Mouse (Mus musculus) gastrocnemius, adult 8-10 months (tissue): ENCODE results near the gene Egln1. TPM values are rescaled to one million over a fixed set of nuclear protein-coding genes. Genes with fewer than 3 reads are reported as not detected.

Experiments used
- DNase-seq, 2 experiments: peaks; one replicate each; pipeline ENCODE4 v3.0.0; 2022; ENCODE audit warnings: low spot score in 2 of 2
- total RNA-seq, 4 experiments: library from RNA; stranded (reverse); gene quantifications; 2 replicates each; pipeline ENCODE4 v1.2.4; 2022

The Egln1 gene
- total RNA-seq, 4 experiments from 2014 or later: 170 to 209 (median 181) TPM

GRCm38 (mm10) chr8:124909936-124910335 lies 39.2 kb downstream of the Egln1 start:
- peak in 1 of 2 experiments; percentile 38 for DNase-seq

- no peak for DNase-seq
Measured at GRCm38 (mm10) chr8:124905482-124905881, 43.6 kb downstream of the Egln1 start.

GRCm38 (mm10) chr8:124903198-124903597 lies 45.9 kb downstream of the Egln1 start:
- DNase-seq: no peak

GRCm38 (mm10) chr8:124898251-124898905 lies 50.7 kb downstream of the Egln1 start:
- DNase-seq: no peak

DNA sequence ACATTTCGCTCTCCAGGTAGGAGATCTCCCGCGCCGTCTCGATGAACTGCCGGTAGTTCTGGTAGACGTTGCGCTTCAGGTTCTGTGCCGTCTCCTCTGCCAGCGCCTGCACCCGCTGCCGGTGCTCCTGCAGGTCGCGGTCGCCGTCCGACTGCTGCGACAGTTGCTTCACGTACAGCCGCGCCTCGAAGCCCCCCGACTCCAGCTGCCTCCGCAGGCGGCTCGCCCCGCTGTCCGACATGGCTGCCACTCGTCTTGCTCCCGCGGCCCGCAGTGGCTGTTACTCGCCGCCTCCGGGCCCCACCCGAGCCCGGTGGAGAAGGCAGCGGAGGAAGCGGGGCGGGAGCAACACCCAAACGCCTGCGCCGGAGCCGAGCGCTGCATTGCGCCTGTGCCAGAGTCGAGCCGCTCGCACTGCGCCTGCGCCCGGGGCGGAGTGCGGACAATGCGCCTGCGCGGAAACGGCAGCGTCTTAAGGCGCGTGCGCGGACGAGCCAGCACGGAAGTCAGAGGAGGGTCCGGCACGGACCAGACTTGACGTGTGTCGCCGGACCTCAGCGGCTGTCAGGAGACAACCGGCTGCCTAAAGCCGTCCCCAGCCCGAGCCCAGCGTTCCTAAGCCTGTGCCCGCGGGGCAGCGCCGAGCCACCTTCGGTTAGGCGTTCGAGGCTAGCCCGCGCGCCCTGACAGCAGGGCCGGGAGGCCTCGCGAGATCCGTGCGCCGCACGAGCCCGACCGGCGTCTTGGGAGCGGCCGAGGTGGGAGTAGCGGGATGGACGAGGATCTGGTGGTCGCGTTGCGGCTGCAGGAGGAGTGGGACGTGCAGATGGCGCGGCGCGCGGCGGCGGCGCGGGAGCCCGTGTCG lies 51.5 kb downstream of the Egln1 start, which contains the start of the genes Exoc8 and Sprtn:
Exoc8 (minus strand) TSS at position 320 of the 865 bp plus-strand sequence.
Sprtn (plus strand) TSS at position 501 of the 865 bp plus-strand sequence.
- peak; percentile 87 to 92 for DNase-seq

DNA sequence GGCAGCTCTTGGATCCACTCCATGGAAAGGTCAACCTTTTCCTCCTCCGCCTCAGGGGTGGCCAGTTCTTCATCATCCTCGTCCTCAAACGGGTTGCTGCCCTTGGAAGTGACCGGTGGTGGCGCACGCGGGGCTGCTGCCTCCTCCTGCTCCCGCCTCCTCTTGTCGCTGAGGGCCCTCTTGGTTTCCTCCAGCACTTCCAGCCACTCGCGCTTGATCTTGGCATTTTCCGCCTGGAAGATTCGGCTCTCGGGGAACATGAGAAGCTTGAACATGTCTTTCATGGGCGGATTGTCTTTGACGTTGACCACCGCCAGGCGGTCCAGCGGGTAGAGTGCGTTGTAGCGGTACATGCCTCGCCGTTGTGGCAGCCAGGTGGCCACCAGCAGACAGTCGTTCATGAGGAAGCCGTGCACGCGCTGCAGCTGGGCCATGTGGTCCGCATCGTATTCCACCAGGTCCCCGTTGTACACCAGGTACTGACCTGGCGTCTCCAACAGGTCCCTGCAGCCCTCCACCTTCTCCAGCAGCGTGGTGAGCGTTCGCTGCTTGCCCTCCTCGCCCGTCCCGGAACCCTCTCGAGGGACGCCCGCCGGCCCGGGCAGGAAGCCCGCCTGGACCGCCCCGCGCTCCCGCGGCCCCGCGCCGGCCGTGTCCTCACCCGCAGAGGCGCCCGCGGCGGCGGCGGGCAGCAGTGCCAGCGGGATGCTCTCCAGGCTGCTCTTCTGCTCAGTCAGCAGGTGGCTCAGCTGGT lies 52.3 kb downstream of the Egln1 start:
- DNase-seq: peak; percentile 64 to 74

DNA sequence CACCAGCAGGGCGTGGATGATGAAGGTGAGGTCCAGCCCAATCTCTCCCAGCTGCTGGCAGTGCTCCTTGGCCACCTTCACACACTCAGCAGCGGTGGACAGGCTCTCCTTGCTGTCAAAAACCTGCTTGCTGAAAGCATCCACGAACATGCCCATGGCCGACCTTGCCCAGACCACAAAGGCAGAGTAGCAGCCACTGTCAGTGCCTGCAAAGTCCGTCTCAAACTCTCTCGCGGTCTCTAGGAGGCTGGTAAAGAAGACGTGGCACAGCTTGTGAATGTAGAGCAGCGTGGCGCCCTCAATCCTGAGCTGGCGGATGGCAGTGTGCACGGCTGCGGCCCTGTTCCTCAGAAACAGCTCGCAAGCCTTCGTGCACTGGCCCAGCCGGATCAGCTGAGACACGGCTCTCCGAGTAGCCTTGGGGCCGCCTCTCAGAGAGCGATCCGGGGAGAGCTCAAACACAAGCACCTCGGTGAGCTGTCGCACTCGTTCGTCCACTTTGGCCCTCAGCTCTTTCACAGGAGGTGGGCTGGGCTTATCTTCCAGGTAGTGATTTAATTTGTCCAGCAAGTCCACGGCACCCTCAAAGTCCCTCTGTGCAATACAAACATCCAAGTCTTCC lies 53.0 kb downstream of the Egln1 start:
- no peak for DNase-seq

DNA sequence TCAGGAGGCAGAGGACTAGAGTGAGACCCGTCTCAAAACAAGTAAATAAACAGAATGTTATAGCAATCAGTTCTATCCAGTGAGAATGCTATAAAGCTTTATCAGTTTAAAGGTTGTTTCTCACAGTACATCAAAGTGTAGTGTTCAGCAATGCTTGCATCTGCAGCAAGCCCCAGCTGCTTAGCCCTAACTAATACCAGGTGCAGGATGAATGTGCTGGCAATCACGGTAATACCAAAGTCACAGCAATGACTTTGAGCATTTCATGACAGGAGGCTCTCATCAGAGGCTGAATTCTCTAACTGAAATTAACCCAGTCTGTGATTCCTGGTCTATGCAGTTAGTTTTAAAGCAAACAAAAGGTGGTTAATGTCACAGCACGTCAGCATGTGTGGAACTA lies 56.5 kb downstream of the Egln1 start:
- DNase-seq: no peak

DNA sequence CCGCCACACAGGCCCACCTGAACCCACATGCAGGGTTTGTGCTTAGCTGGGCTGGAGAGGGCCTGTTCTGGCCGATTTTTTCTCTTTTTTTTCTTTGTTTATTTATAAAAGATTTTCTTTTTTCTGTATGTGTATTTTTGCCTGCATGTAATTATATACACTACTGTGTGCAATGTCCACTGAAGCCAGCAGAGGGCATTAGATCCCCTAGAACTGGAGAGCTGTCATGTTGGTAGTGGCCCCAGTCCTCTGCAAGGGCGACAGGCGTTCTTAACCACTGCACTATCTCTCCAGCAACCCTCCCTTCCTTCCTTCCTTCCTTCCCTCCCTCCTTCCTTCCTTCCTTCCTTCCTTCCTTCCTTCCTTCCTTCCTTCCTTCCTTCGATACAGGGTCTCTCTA lies 60.7 kb downstream of the Egln1 start:
- no peak for DNase-seq

DNA sequence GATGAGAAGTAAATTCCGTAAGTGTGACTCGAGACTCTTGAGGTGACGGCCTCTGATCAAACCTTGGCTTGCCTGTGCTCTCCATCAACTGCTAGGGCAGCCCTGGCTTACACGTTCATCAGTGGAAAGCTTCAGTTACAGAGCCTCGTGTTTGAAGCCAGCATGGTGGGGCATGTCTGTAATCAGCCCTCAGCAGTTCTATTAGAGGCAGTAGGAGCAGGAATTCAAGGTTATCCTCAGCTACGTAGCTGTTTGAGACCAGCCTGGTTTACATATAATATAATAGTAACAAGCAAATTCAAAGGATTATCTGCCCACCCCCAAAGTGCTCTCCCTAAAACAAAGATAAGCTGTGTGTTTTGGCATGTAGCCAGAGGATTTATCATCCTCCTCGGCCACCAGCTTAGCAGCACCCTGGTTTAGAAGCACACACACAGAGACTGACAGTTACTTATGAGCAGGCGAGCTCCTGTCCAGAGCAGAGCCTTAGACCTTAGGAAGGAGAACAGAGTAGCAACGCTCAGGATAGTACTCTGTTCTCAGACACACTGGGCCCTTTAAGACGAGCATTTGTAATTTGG lies 70.1 kb downstream of the Egln1 start:
- DNase-seq: no peak

DNA sequence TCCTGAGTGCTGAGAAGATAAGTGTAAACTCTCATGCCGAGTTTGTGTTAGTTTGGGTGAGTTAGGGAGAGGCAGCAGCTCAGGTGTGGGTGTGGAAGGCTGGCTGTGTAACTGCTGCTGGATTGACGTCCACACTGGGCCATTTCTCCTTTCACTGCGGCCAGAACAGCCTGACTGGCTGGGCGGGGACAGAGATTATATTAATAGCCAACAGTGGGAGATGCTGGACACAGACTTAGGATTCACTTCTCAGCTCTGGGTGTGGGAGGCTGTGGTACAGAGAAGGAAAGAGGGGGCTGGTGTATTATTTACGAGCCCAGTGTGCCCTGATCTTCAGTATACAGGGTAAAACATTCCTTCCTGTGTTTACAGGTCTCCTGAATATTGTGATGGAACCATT lies 71.0 kb downstream of the Egln1 start:
- no peak for DNase-seq

DNA sequence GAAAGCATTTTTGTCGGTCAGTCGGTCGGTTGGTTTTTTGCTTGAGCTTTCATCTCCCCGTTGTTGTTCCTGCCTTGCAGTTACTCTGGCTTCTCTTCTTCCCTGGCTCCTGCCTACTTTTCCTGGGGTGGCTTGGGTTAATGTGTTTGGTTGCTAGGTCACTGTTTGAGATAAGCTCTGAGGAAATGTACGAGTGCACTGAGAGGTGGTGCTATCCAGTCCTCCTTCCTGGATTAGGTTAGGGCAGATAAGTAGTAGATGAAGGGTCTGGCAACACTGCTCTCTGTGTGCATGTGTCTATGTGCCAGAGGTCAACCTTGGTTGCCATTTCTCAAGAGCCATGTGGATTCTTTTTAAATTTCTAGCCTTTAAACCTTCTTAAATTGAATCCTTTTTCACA lies 76.4 kb downstream of the Egln1 start:
- no peak for DNase-seq

DNA sequence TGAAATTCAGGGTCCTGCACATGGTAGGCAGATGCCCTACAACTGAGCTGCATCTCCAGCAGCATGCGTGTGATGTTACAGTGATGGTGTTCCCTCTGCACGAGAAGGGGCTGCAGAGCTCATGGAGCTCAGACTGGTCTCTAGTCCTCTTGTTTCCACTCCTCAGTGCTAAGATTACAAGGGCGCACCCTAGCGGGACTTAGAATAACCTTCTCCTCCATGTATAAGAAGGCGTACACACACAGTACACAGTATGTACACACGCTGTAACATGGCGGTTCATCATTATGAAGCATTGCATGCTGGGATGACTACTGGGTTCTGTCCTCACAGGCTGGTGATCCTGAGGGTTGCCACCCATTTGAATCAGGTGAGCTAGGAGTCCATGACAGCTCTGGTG lies 77.0 kb downstream of the Egln1 start:
- no peak for DNase-seq

DNA sequence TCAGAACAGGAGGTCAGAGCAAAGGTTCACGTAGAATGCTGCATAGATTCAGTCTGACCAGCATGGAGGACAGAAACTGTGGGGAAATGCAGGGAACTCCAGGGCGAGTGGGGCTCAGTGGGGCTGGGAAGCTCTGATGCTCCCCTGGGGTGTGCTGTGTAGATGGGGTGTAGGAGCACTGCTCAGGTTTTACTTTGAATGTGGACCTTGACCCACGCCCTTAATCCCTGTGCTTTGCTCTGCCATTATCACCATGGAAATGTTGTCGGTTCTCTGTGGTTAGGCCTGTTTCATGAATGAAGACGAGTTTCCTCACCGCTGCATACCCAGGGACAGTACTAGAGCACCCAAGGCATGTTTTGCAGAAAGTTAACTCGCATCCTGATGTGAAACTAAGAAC lies 77.7 kb downstream of the Egln1 start:
- no peak for DNase-seq

DNA sequence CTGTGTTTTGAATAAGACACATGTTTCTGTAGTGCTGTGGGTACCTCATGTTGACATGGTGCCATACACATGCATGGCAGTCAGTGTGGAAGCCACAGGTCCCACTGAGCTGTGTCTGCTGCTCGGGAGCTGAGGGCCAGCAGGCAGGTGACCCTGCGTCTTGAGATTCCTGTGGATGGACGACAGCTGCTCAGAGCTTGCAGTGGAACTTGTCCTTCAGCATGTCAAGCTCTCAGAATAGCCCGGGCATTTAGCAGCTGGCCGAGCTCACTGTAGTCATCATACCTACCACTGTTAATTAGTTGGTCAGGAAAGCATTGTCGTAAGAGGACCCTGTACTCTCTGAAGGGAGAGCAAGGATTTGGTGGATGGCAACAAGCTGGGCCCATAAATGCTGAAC lies 79.4 kb downstream of the Egln1 start:
- peak in 1 of 2 experiments; percentile 48 for DNase-seq

DNA sequence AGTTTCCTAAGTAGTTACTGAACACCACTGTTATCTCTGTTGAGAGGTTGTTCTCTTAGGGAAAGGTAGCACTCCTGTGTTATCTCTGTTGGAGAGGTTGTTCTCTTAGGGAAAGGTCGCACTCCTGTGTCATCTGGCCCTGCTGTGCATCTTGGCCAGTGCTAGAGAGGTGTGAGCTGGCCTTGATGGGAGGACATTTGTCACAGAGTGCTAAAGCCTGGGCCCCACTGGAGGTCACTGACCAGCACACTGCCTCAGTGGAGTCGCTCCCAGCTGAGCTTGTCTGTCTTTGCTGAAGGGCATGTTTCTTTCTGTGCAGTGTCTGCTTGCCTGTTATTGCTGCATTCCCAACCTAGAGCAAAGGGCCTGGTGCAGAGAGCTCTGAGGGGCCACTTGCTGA lies 82.0 kb downstream of the Egln1 start:
- DNase-seq: no peak

GRCm38 (mm10) chr8:124866669-124867068 lies 82.5 kb downstream of the Egln1 start:
- DNase-seq: no peak

GRCm38 (mm10) chr8:124863729-124864128 lies 85.4 kb downstream of the Egln1 start:
- no peak for DNase-seq

DNA sequence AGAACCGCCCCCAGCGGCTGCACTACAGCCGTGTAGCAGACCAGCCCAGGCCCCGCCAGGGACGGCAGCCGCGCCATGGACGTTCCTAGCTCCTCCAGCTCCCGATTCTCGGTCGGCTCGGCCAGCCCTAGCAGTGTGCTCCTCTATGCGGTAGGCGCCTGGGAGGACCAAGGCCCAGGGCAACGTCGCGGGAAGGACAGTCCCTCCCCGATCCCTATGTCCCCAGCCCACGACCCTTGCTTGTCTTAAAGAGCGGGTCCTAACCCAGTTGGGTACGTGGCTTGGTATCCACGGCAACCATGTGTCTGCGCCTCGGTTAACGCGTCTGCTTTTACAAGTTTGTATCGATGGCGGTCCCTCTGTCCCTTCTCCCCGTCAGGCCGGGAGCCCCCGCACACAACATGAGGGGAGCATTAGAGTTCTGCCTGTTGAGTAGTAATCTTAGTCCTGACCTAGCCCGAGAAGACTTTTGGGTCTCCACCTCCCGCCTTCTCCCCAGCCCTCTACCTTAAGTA lies 85.9 kb downstream of the Egln1 start:
- no peak for DNase-seq

DNA sequence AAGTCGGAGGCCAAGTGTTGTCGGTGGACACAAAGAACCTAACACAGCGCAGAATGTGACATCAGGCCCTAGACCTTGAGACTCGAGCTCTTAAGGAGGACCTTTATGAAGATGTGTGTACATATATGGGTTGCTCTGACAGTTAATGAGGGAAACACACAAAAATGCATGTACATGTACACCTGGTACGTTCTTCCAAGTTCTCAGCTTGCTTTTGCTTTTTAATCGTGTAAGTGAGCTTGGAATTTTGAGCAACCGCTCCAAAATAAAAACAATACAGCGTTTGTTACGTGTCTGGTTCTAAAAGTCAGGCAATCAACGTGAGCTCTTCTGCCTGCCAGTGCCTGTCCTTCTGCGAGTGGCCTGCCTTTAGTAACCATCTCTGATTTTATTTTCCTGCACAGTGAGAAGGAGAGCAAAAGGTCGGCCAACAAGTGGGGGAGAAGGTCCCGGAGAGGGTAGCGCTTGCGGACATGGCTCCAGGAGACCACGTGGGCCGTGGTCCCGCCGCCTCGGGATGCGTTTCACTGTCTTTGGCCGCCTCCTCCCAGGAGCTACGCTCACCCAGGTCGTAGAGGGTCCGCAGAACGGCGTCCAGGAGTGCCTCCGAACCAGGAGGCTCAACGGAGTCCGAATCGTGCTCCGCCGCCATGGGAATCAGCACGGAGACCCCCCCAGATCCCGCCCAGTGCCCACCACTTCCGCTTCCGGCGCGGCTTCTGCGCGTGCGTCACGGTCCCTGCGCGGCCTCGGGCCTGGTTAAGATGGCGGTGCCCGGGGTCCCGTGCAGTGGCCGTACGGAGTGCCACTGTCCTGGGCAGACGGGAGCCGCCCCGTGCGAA lies 86.6 kb downstream of the Egln1 start, which contains the start of the genes Gnpat and 2810004N23Rik:
Gnpat (plus strand) TSS at position 713 of the 842 bp plus-strand sequence.
2810004N23Rik (minus strand) TSS at position 800 of the 842 bp plus-strand sequence.
- DNase-seq: peak; percentile 86 to 89
